Mouse (Mus musculus): Measurements from ENCODE around the gene Reps2. TPM values are rescaled to one million over a fixed set of nuclear protein-coding genes. Genes with fewer than 3 reads are reported as not detected.

The Reps2 gene
- polyA plus RNA-seq (2014; fragmentation: Nextera tagmentation; extraction: Ambion mirVana) = 0.82 and 1.1 TPM in 2 replicates

DNA sequence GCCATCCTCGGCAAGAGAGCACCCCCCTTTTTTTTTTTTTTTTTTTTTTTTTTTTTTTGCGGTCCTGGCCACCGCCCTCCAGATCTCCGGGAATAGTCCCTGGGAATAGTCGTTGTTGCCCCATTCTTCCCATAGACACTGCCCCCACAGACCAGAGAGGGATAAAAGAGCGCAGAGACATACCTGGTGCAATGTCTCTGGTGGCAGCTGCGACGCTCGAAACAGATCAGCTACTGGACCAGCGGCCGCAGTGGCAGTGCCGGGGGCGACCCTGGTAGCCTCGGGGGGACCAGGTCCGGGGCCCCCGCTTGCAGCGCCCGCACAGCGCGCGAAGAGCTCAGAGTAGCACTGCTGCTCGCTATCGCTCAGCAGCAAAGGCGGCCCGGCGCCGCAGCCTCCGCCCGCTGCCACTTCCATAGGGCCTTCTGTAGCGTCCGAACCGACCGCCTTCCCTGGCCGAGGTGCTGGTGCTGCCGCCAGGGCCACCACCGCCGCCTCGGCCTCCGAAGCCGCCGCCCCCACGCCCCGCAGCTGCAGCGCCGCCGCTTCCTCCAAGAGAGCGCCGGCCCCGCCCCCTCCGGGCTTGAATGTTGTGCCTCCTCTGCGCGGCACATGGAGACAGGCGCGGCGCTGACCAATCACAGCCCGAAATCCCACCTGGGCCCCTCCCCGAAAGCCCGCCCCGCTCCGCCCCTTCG is at the start of gene Reps2:
Reps2 (minus strand) TSS at position 559 of the 698 bp plus-strand sequence.
- peaks cover 6% of the 10 kb centered on the region for H3K27me3 ChIP-seq (ENCODE audit: control insufficient read depth, insufficient read depth, low read length)
- H3K4me2 ChIP-seq (replicated peaks; ENCODE audit: low read depth, low read length) = peak within 1 kb of the TSS; percentile 74
- no peaks in the 10 kb centered on the region for H3K36me3 ChIP-seq (ENCODE audit: control insufficient read depth, insufficient read depth, low read length)
- peak within 1 kb of the TSS; percentile 53 for H3K4me3 ChIP-seq (ENCODE audit: low read depth, low read length)
- 11% methylated on average over 42 of the region's 61 CpGs for WGBS
- peak within 1 kb of the TSS; percentile 51 for H3K9ac ChIP-seq (ENCODE audit: low read depth, low read length)
- H3K27ac ChIP-seq (ENCODE audit: low read depth, low read length) = no peak within 1 kb of the TSS
- no peaks in the 10 kb centered on the region for H3K4me1 ChIP-seq (replicated peaks; ENCODE audit: control insufficient read depth, insufficient read depth, low read length)
- no peaks in the 10 kb centered on the region for H3K9me3 ChIP-seq (ENCODE audit: control insufficient read depth, low read length)
- ATAC-seq (ENCODE audit: low FRiP score) (peak; percentile 95), DNase-seq (ENCODE audit: low spot score) (peak; percentile 79)

DNA sequence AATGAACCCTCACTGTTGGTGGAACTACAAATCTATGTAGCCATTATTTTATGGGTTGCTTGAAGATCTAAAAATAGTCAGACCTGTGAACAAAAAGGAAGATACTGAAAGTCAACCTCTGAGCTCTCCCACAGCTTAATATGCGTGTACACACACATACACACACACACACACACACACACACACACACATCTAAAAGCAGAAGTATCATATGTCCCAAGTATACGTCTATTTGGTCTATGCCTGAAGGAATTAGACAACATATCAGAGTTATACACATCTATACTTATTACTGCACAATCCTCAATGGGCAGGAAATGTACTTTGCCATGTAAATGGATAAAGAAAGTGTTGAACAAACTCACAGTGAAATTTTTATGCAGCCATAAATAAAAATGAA is 47.8 kb upstream of the Reps2 start:
- WGBS = 70% methylated on average over 2 of the region's 2 CpGs
- Histone ChIP-seq H3K9ac (ENCODE audit: low read depth, low read length) (no peak overlapping the region), H3K27ac (ENCODE audit: low read depth, low read length) (no peak overlapping the region), H3K9me3 (ENCODE audit: control insufficient read depth, low read length) (no peaks in the 10 kb centered on the region), H3K4me3 (ENCODE audit: low read depth, low read length) (no peak overlapping the region), H3K4me1 (replicated peaks; ENCODE audit: control insufficient read depth, insufficient read depth, low read length) (no peaks in the 10 kb centered on the region), H3K36me3 (ENCODE audit: control insufficient read depth, insufficient read depth, low read length) (no peaks in the 10 kb centered on the region), H3K4me2 (replicated peaks; ENCODE audit: low read depth, low read length) (no peak overlapping the region), H3K27me3 (ENCODE audit: control insufficient read depth, insufficient read depth, low read length) (no peaks in the 10 kb centered on the region)
- ATAC-seq (ENCODE audit: low FRiP score) = no peak
- no peak for DNase-seq (ENCODE audit: low spot score)

DNA sequence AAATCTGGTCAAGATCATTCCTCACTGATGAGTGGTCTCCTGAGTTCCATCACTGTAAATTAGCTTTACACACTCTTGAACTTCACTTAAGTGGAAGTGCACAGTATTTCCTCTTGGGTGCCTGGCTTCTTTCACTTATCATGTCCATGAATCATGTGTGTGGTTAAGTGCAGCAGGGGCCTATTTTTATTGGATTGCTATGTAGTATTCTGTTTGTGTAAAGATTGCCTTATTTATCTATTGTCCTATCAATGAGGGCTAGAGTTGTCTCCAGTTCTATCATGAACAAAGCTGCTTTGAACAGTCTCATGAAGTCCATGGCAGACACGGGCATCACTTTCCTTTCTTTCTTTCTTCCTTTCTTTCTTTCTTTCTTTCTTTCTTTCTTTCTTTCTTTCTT is 41.9 kb upstream of the Reps2 start:
- ATAC-seq (ENCODE audit: low FRiP score) (no peak), DNase-seq (ENCODE audit: low spot score) (no peak)
- no peaks in the 10 kb centered on the region for H3K9me3 ChIP-seq (ENCODE audit: control insufficient read depth, low read length)
- no peak overlapping the region for H3K4me3 ChIP-seq (ENCODE audit: low read depth, low read length)
- no peaks in the 10 kb centered on the region for H3K36me3 ChIP-seq (ENCODE audit: control insufficient read depth, insufficient read depth, low read length)
- no peak overlapping the region for H3K4me2 ChIP-seq (replicated peaks; ENCODE audit: low read depth, low read length)
- WGBS = 91% methylated on average over 1 of the region's 1 CpGs
- H3K4me1 ChIP-seq (replicated peaks; ENCODE audit: control insufficient read depth, insufficient read depth, low read length) = no peaks in the 10 kb centered on the region
- H3K27me3 ChIP-seq (ENCODE audit: control insufficient read depth, insufficient read depth, low read length) = no peaks in the 10 kb centered on the region
- no peak overlapping the region for H3K27ac ChIP-seq (ENCODE audit: low read depth, low read length)
- no peak overlapping the region for H3K9ac ChIP-seq (ENCODE audit: low read depth, low read length)

- H3K27me3 ChIP-seq (ENCODE audit: control insufficient read depth, insufficient read depth, low read length) = no peaks in the 10 kb centered on the region
- 69% methylated on average over 2 of the region's 2 CpGs for WGBS
- ATAC-seq (ENCODE audit: low FRiP score) = no peak
Measured at GRCm38 (mm10) chrX:162679506-162679905, 36.1 kb upstream of the Reps2 start.

GRCm38 (mm10) chrX:162678820-162679219 is 35.4 kb upstream of the Reps2 start:
- Histone ChIP-seq H3K27ac (ENCODE audit: low read depth, low read length) (no peak overlapping the region), H3K4me2 (replicated peaks; ENCODE audit: low read depth, low read length) (no peak overlapping the region), H3K4me1 (replicated peaks; ENCODE audit: control insufficient read depth, insufficient read depth, low read length) (no peaks in the 10 kb centered on the region), H3K27me3 (ENCODE audit: control insufficient read depth, insufficient read depth, low read length) (no peaks in the 10 kb centered on the region), H3K36me3 (ENCODE audit: control insufficient read depth, insufficient read depth, low read length) (no peaks in the 10 kb centered on the region), H3K9ac (ENCODE audit: low read depth, low read length) (no peak overlapping the region), H3K9me3 (ENCODE audit: control insufficient read depth, low read length) (no peaks in the 10 kb centered on the region), H3K4me3 (ENCODE audit: low read depth, low read length) (no peak overlapping the region)
- ATAC-seq (ENCODE audit: low FRiP score) = no peak
- 71% methylated on average over 2 of the region's 2 CpGs for WGBS
- no peak for DNase-seq (ENCODE audit: low spot score)

More at GRCm38 (mm10) chrX:162679506-162679905, 36.1 kb upstream of the Reps2 start:
- no peaks in the 10 kb centered on the region for H3K9me3 ChIP-seq (ENCODE audit: control insufficient read depth, low read length)
- no peak overlapping the region for H3K27ac ChIP-seq (ENCODE audit: low read depth, low read length)
- H3K9ac ChIP-seq (ENCODE audit: low read depth, low read length) = no peak overlapping the region
- no peak overlapping the region for H3K4me3 ChIP-seq (ENCODE audit: low read depth, low read length)
- DNase-seq (ENCODE audit: low spot score) = no peak
- H3K4me1 ChIP-seq (replicated peaks; ENCODE audit: control insufficient read depth, insufficient read depth, low read length) = no peaks in the 10 kb centered on the region
- H3K4me2 ChIP-seq (replicated peaks; ENCODE audit: low read depth, low read length) = no peak overlapping the region
- no peaks in the 10 kb centered on the region for H3K36me3 ChIP-seq (ENCODE audit: control insufficient read depth, insufficient read depth, low read length)

- no peak overlapping the region for H3K4me2 ChIP-seq (replicated peaks; ENCODE audit: low read depth, low read length)
- no peak overlapping the region for H3K4me3 ChIP-seq (ENCODE audit: low read depth, low read length)
- H3K4me1 ChIP-seq (replicated peaks; ENCODE audit: control insufficient read depth, insufficient read depth, low read length) = no peaks in the 10 kb centered on the region
- H3K27me3 ChIP-seq (ENCODE audit: control insufficient read depth, insufficient read depth, low read length) = no peaks in the 10 kb centered on the region
- H3K36me3 ChIP-seq (ENCODE audit: control insufficient read depth, insufficient read depth, low read length) = no peaks in the 10 kb centered on the region
- H3K9ac ChIP-seq (ENCODE audit: low read depth, low read length) = no peak overlapping the region
- no peak overlapping the region for H3K27ac ChIP-seq (ENCODE audit: low read depth, low read length)
- 63% methylated on average over 2 of the region's 2 CpGs for WGBS
- ATAC-seq (ENCODE audit: low FRiP score) = no peak
- no peaks in the 10 kb centered on the region for H3K9me3 ChIP-seq (ENCODE audit: control insufficient read depth, low read length)
- no peak for DNase-seq (ENCODE audit: low spot score)
Measured at GRCm38 (mm10) chrX:162666166-162666565, 22.7 kb upstream of the Reps2 start.

DNA sequence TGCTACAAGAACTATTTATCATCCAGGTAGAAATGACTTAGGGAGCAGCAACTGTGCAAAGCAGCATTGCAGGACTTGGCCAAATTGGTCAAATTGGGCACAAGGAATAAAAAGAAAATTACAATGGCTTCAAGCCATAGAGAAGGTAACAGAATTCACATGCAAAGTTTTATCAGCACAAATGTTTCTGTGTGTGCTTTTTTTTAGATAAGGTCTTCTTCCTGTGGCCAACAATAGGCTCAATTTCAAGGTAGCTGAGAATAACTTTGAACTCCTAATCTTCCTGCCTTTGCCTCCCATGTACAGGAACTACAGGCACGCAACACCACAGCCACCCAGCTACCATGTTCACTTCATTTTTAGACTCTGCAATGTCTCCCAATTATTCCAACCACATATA is 16.7 kb upstream of the Reps2 start:
- Histone ChIP-seq H3K4me2 (replicated peaks; ENCODE audit: low read depth, low read length) (no peak overlapping the region), H3K9ac (ENCODE audit: low read depth, low read length) (no peak overlapping the region), H3K4me3 (ENCODE audit: low read depth, low read length) (no peak overlapping the region), H3K27me3 (ENCODE audit: control insufficient read depth, insufficient read depth, low read length) (no peaks in the 10 kb centered on the region), H3K9me3 (ENCODE audit: control insufficient read depth, low read length) (no peaks in the 10 kb centered on the region), H3K27ac (ENCODE audit: low read depth, low read length) (no peak overlapping the region), H3K4me1 (replicated peaks; ENCODE audit: control insufficient read depth, insufficient read depth, low read length) (no peaks in the 10 kb centered on the region), H3K36me3 (ENCODE audit: control insufficient read depth, insufficient read depth, low read length) (no peaks in the 10 kb centered on the region)
- WGBS = 83% methylated on average over 1 of the region's 1 CpGs
- DNase-seq (ENCODE audit: low spot score) (no peak), ATAC-seq (ENCODE audit: low FRiP score) (no peak)

GRCm38 (mm10) chrX:162653518-162653917 is 10.1 kb upstream of the Reps2 start:
- H3K4me3 ChIP-seq (ENCODE audit: low read depth, low read length) = no peak overlapping the region
- WGBS = 88% methylated on average over 7 of the region's 7 CpGs
- H3K27me3 ChIP-seq (ENCODE audit: control insufficient read depth, insufficient read depth, low read length) = no peaks in the 10 kb centered on the region

DNA sequence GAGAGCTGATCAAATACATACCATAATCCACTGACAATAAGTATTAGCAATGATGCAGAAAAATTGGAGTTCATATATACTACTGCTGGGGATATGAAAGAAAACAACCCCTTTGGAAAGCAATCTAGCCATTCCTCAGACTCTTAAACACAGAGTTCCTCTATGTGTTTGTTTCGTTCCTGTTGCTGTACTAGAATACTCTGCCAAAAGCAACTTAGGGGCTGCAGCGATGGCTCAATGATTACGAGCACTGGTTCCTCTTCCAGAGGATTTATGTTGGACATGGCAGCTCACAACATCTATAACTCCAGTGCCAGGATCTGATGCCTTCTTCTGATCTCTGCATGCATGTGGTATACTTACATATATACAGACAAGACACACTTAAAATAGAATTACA is 9.0 kb upstream of the Reps2 start:
- ATAC-seq (ENCODE audit: low FRiP score) (no peak), DNase-seq (ENCODE audit: low spot score) (no peak)
- Histone ChIP-seq H3K4me3 (ENCODE audit: low read depth, low read length) (no peak overlapping the region), H3K4me2 (replicated peaks; ENCODE audit: low read depth, low read length) (no peak overlapping the region), H3K9me3 (ENCODE audit: control insufficient read depth, low read length) (no peaks in the 10 kb centered on the region), H3K4me1 (replicated peaks; ENCODE audit: control insufficient read depth, insufficient read depth, low read length) (no peaks in the 10 kb centered on the region), H3K27ac (ENCODE audit: low read depth, low read length) (no peak overlapping the region), H3K36me3 (ENCODE audit: control insufficient read depth, insufficient read depth, low read length) (no peaks in the 10 kb centered on the region), H3K9ac (ENCODE audit: low read depth, low read length) (no peak overlapping the region), H3K27me3 (ENCODE audit: control insufficient read depth, insufficient read depth, low read length) (peaks cover 2% of the 10 kb centered on the region; the same call in 1 of the 2 replicates)
- 92% methylated on average over 3 of the region's 3 CpGs for WGBS

More at GRCm38 (mm10) chrX:162653518-162653917, 10.1 kb upstream of the Reps2 start:
- H3K4me2 ChIP-seq (replicated peaks; ENCODE audit: low read depth, low read length) = no peak overlapping the region
- H3K36me3 ChIP-seq (ENCODE audit: control insufficient read depth, insufficient read depth, low read length) = no peaks in the 10 kb centered on the region
- no peak overlapping the region for H3K27ac ChIP-seq (ENCODE audit: low read depth, low read length)
- no peak for DNase-seq (ENCODE audit: low spot score)
- no peaks in the 10 kb centered on the region for H3K4me1 ChIP-seq (replicated peaks; ENCODE audit: control insufficient read depth, insufficient read depth, low read length)
- no peak overlapping the region for H3K9ac ChIP-seq (ENCODE audit: low read depth, low read length)
- ATAC-seq (ENCODE audit: low FRiP score) = no peak
- H3K9me3 ChIP-seq (ENCODE audit: control insufficient read depth, low read length) = no peaks in the 10 kb centered on the region

Measured in hindbrain, embryonic 11.5 days (tissue).